Comparison of ENCODE assay signal across 25 mouse cellular contexts in genomic region chr13:42351675-42352074, GRCm38 (mm10). TPM values are rescaled to one million over a fixed set of nuclear protein-coding genes. Genes with fewer than 3 reads are reported as not detected.
"Had no signal": no experiment of that assay in that cellular context is flagged by ENCODE, and none has a peak within 500 bp of the region (broad histone marks: within the 10 kb centered on the region; RNA-seq: fewer than 3 reads in every experiment).

No protein-coding gene starts in this region.

- H3K27me3 ChIP-seq: limb, embryonic 15.5 days; liver, embryonic 15.5 days; lung, embryonic 15.5 days; midbrain, embryonic 12.5 days; midbrain, embryonic 15.5 days; neural tube, embryonic 13.5 days; stomach, embryonic 15.5 days had no signal

- H3K27ac ChIP-seq: kidney, postnatal 0 days; layer of hippocampus, adult 2 months; limb, embryonic 12.5 days; limb, embryonic 15.5 days; liver, embryonic 15.5 days; lung, embryonic 15.5 days; macrophage; midbrain, embryonic 12.5 days; midbrain, embryonic 15.5 days; neural tube, embryonic 13.5 days; stomach, embryonic 15.5 days had no signal

- DNase-seq: kidney, adult 18-20 months; kidney, adult 9 months; kidney, postnatal 25 days; layer of hippocampus, adult 9-11 months; left cerebral cortex, postnatal 4 days; lung, adult 18-20 months; lung, postnatal 14 days; right cerebral cortex, adult 18-20 months; right cerebral cortex, postnatal 14 days; spleen, adult 18-20 months; thymus, adult 18-20 months; thymus, postnatal 36 days had no signal

- H3K36me3 ChIP-seq: limb, embryonic 12.5 days; limb, embryonic 15.5 days; liver, embryonic 15.5 days; lung, embryonic 15.5 days; midbrain, embryonic 12.5 days; midbrain, embryonic 15.5 days; neural tube, embryonic 13.5 days; stomach, embryonic 15.5 days had no signal

- H3K4me3 ChIP-seq: layer of hippocampus, adult 2 months; limb, embryonic 12.5 days; limb, embryonic 15.5 days; liver, embryonic 15.5 days; lung, embryonic 15.5 days; midbrain, embryonic 12.5 days; midbrain, embryonic 15.5 days; neural tube, embryonic 13.5 days; stomach, embryonic 15.5 days had no signal

- H3K4me2 ChIP-seq: limb, embryonic 12.5 days; limb, embryonic 15.5 days; liver, embryonic 11.5 days; liver, embryonic 15.5 days; lung, embryonic 15.5 days; midbrain, embryonic 12.5 days; midbrain, embryonic 15.5 days; neural tube, embryonic 13.5 days; stomach, embryonic 15.5 days had no signal

- H3K9me3 ChIP-seq: limb, embryonic 12.5 days; limb, embryonic 15.5 days; liver, embryonic 15.5 days; lung, embryonic 15.5 days; midbrain, embryonic 12.5 days; midbrain, embryonic 15.5 days; neural tube, embryonic 13.5 days; stomach, embryonic 15.5 days had no signal

- H3K4me1 ChIP-seq: limb, embryonic 12.5 days; liver, embryonic 15.5 days; lung, embryonic 15.5 days; midbrain, embryonic 12.5 days; midbrain, embryonic 15.5 days; neural tube, embryonic 13.5 days; stomach, embryonic 15.5 days had no signal

- H3K9ac ChIP-seq: limb, embryonic 12.5 days; limb, embryonic 15.5 days; liver, embryonic 15.5 days; lung, embryonic 15.5 days; midbrain, embryonic 12.5 days; midbrain, embryonic 15.5 days; neural tube, embryonic 13.5 days; stomach, embryonic 15.5 days had no signal

- ATAC-seq: midbrain, embryonic 15.5 days had no signal

RNA-seq across cellular contexts. Expression of gene Edn1, which starts 50.4 kb away (rescaled TPM):
- total RNA-seq: neutrophil, adult 5-6 weeks had no signal
